Comparison of ENCODE assay signal across 9 mouse cellular contexts in the genomic region with DNA sequence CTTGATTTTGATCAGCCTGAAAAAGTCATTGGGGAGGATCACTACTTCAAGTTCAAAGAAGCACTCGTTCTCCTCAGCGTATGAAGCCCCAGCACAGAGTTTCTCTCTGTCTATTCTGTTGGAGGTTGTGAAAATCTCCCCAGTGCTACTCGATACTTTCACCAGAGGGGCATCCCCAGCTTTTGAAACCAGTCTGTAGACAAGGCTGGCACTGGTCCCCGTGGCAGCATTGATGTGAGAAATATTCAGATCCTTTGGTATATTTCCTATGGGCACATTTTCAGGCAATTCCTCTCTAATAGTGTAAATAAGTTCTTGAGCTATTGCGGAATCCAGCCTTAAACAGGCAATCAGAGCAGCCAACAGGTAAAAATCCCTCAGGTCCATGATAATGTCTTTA. TPM values are rescaled to one million over a fixed set of nuclear protein-coding genes. Genes with fewer than 3 reads are reported as not detected.
DNase-seq lines count a peak whose midpoint lies in the region; ATAC-seq and TF ChIP-seq lines count a peak whose summit lies in the region.
"Had no signal": no experiment of that assay in that cellular context is flagged by ENCODE, and none has a peak within 500 bp of the region (broad histone marks: within the 10 kb centered on the region; RNA-seq: fewer than 3 reads in every experiment).

No protein-coding gene starts in this region.

- 0 out of 2 replicates have a peak, but pooled peaks have one; percentile 25 for TF ChIP-seq CTCF in layer of hippocampus, adult 2 months (conservative IDR thresholded peaks at IDR 0.05)

- WGBS in embryonic facial prominence, embryonic 14.5 days, result 69% methylated on average over 5 of the region's 5 CpGs
- WGBS in hindbrain, embryonic 14.5 days, result 67% methylated on average over 5 of the region's 5 CpGs
- 61% methylated on average over 5 of the region's 5 CpGs for WGBS in neural tube, embryonic 15.5 days
- WGBS in heart, embryonic 10.5 days, result 82% methylated on average over 5 of the region's 5 CpGs

- peak overlapping the region; percentile 76 for H3K4me2 ChIP-seq in embryonic facial prominence, embryonic 14.5 days (ENCODE audit: low read depth, low read length)
- H3K4me2 ChIP-seq in hindbrain, embryonic 14.5 days (replicated peaks), result peak overlapping the region; percentile 90
- peak overlapping the region; percentile 78 for H3K4me2 ChIP-seq in neural tube, embryonic 15.5 days

- ATAC-seq in embryonic facial prominence, embryonic 14.5 days (ENCODE audit: low read depth), result no peak
- no peak for ATAC-seq in hindbrain, embryonic 14.5 days (ENCODE audit: low FRiP score)
- ATAC-seq in neural tube, embryonic 15.5 days (ENCODE audit: low FRiP score), result no peak

- peak overlapping the region; percentile 77 for H3K4me3 ChIP-seq in layer of hippocampus, adult 2 months
- H3K4me3 ChIP-seq in embryonic facial prominence, embryonic 14.5 days (ENCODE audit: low read depth, low read length), result peak overlapping the region; percentile 66
- H3K4me3 ChIP-seq in hindbrain, embryonic 14.5 days (replicated peaks; ENCODE audit: low read length), result peak overlapping the region; percentile 58
- peak overlapping the region; percentile 69 for H3K4me3 ChIP-seq in neural tube, embryonic 15.5 days (replicated peaks)
- H3K4me3 ChIP-seq in heart, embryonic 10.5 days, result no peak overlapping the region
- H3K4me3 ChIP-seq: erythroblast, embryonic 14.5 days had no signal

- no peaks in the 10 kb centered on the region for H3K36me3 ChIP-seq in embryonic facial prominence, embryonic 14.5 days (ENCODE audit: control insufficient read depth, insufficient read depth, low read length)
- peaks cover 5% of the 10 kb centered on the region; the same call in 1 of the 2 replicates for H3K36me3 ChIP-seq in hindbrain, embryonic 14.5 days (replicated peaks; ENCODE audit: control insufficient read depth, insufficient read depth)
- H3K36me3 ChIP-seq in neural tube, embryonic 15.5 days, result peaks cover 4% of the 10 kb centered on the region; the same call in 1 of the 2 replicates
- no peaks in the 10 kb centered on the region for H3K36me3 ChIP-seq in heart, embryonic 10.5 days

- no peaks in the 10 kb centered on the region; the same call in 1 of the 2 replicates for H3K27me3 ChIP-seq in embryonic facial prominence, embryonic 14.5 days (replicated peaks; ENCODE audit: control insufficient read depth, insufficient read depth, low read length)
- no peaks in the 10 kb centered on the region for H3K27me3 ChIP-seq in hindbrain, embryonic 14.5 days (ENCODE audit: control insufficient read depth, insufficient read depth, low read length)
- no peaks in the 10 kb centered on the region for H3K27me3 ChIP-seq in neural tube, embryonic 15.5 days (replicated peaks)
- H3K27me3 ChIP-seq in heart, embryonic 10.5 days (ENCODE audit: insufficient read depth, poor library complexity, severe bottlenecking), result peaks cover 3% of the 10 kb centered on the region; the same call in 1 of the 2 replicates

- no peak for DNase-seq in layer of hippocampus, adult 2 months (ENCODE audit: low spot score in 2 of 2)
- no peak for DNase-seq in layer of hippocampus, adult 9-10 months (ENCODE audit: low spot score)
- no peak for DNase-seq in embryonic facial prominence, embryonic 14.5 days (ENCODE audit: low spot score)
- no peak for DNase-seq in hindbrain, embryonic 14.5 days (ENCODE audit: low spot score)
- no peak for DNase-seq in heart, embryonic 10.5 days (ENCODE audit: low spot score)
- DNase-seq in kidney, postnatal 14 days, result no peak
- DNase-seq: adrenal gland, postnatal 25 days had no signal

- H3K9ac ChIP-seq in embryonic facial prominence, embryonic 14.5 days (ENCODE audit: low read depth, low read length), result no peak overlapping the region
- peak overlapping the region; percentile 63 for H3K9ac ChIP-seq in hindbrain, embryonic 14.5 days
- peak overlapping the region; percentile 70 for H3K9ac ChIP-seq in neural tube, embryonic 15.5 days (replicated peaks)

- peak overlapping the region; percentile 97 for H3K27ac ChIP-seq in layer of hippocampus, adult 2 months
- H3K27ac ChIP-seq in embryonic facial prominence, embryonic 14.5 days (replicated peaks; ENCODE audit: low read depth, low read length), result no peak overlapping the region
- H3K27ac ChIP-seq in hindbrain, embryonic 14.5 days, result no peak overlapping the region
- no peak overlapping the region for H3K27ac ChIP-seq in neural tube, embryonic 15.5 days (replicated peaks)
- H3K27ac ChIP-seq in heart, embryonic 10.5 days, result no peak overlapping the region

- H3K4me1 ChIP-seq in embryonic facial prominence, embryonic 14.5 days (ENCODE audit: control insufficient read depth, insufficient read depth, low read length), result peaks cover 4% of the 10 kb centered on the region; the same call in 1 of the 2 replicates
- H3K4me1 ChIP-seq in hindbrain, embryonic 14.5 days (replicated peaks; ENCODE audit: control insufficient read depth, insufficient read depth, low read length), result peaks cover 37% of the 10 kb centered on the region
- peaks cover 39% of the 10 kb centered on the region for H3K4me1 ChIP-seq in neural tube, embryonic 15.5 days
- peaks cover 3% of the 10 kb centered on the region; the same call in 1 of the 2 replicates for H3K4me1 ChIP-seq in heart, embryonic 10.5 days

- no peaks in the 10 kb centered on the region for H3K9me3 ChIP-seq in embryonic facial prominence, embryonic 14.5 days (ENCODE audit: control insufficient read depth, low read length)
- H3K9me3 ChIP-seq in hindbrain, embryonic 14.5 days (ENCODE audit: control insufficient read depth, low read length), result no peaks in the 10 kb centered on the region
- H3K9me3 ChIP-seq in neural tube, embryonic 15.5 days (replicated peaks), result no peaks in the 10 kb centered on the region
- H3K9me3 ChIP-seq in heart, embryonic 10.5 days, result no peaks in the 10 kb centered on the region

RNA-seq across cellular contexts. Expression of a gene that starts 2.1 kb away (rescaled TPM):
- total RNA-seq in layer of hippocampus, adult 2 months (2021), result 100 to 1,000 TPM; 175 to 180 TPM
- 33.7 and 40.4 TPM in 2 replicates for polyA plus RNA-seq in embryonic facial prominence, embryonic 14.5 days (2014; fragmentation: Nextera tagmentation; extraction: Ambion mirVana)
- 177 and 185 TPM in 2 replicates for polyA plus RNA-seq in hindbrain, embryonic 14.5 days (2014; fragmentation: Nextera tagmentation; extraction: Ambion mirVana)
- 151 and 192 TPM in 2 replicates for polyA plus RNA-seq in neural tube, embryonic 15.5 days (2015; fragmentation: Nextera tagmentation; extraction: Ambion mirVana)
- 2.1 and 3.4 TPM in 2 replicates for polyA plus RNA-seq in heart, embryonic 10.5 days (2016; fragmentation: Nextera tagmentation; extraction: Ambion mirVana)
- polyA plus RNA-seq: erythroblast, embryonic 14.5 days had no signal
